Mouse (Mus musculus): ENCODE measurements around the gene Ism1. TPM values are rescaled to one million over a fixed set of nuclear protein-coding genes. Genes with fewer than 3 reads are reported as not detected.

The Ism1 gene
- polyA plus RNA-seq, 1 experiment from 2014 or later: 0.79 TPM

Other genes with a start within 250 kb of the Ism1 start
- 0.19 and 0.20 TPM in 2 replicates for gene Sptlc3, start 184.3 kb upstream of the Ism1 start, polyA plus RNA-seq (2015; fragmentation: Nextera tagmentation; extraction: Ambion mirVana)

Data from hindbrain, embryonic 16.5 days (tissue).